Comparison of ENCODE assay signal across 12 mouse cellular contexts in genomic region chr7:24504868-24505267, GRCm38 (mm10). TPM values are rescaled to one million over a fixed set of nuclear protein-coding genes. Genes with fewer than 3 reads are reported as not detected.
DNase-seq lines count a peak whose midpoint lies in the region; ATAC-seq and TF ChIP-seq lines count a peak whose summit lies in the region.
"Had no signal": no experiment of that assay in that cellular context is flagged by ENCODE, and none has a peak within 500 bp of the region (broad histone marks: within the 10 kb centered on the region; RNA-seq: fewer than 3 reads in every experiment).

No protein-coding gene starts in this region.

- peaks cover 19% of the 10 kb centered on the region for H3K36me3 ChIP-seq in embryonic facial prominence, embryonic 10.5 days (replicated peaks)
- no peaks in the 10 kb centered on the region; the same call in 1 of the 2 replicates for H3K36me3 ChIP-seq in hindbrain, embryonic 11.5 days (ENCODE audit: control insufficient read depth, insufficient read depth, low read length)
- H3K36me3 ChIP-seq in midbrain, embryonic 13.5 days = peaks cover 37% of the 10 kb centered on the region
- H3K36me3 ChIP-seq: heart, embryonic 10.5 days; liver, embryonic 15.5 days had no signal

- H3K9ac ChIP-seq in hindbrain, embryonic 11.5 days (ENCODE audit: low read depth, low read length) = no peak overlapping the region
- H3K9ac ChIP-seq in midbrain, embryonic 13.5 days (replicated peaks) = 0 out of 2 replicates have a peak overlapping the region, but pooled peaks have one; percentile 12
- H3K9ac ChIP-seq: liver, embryonic 15.5 days had no signal

- intact Hi-C loops in left cerebral cortex, postnatal 36 days (cut with DNase I) = no loop called here
- intact Hi-C loops in left cerebral cortex, adult 2 months (cut with DNase I) = no loop called here
- intact Hi-C loops in left cerebral cortex, postnatal 10 days (cut with DNase I) = no loop called here

- H3K27me3 ChIP-seq in embryonic facial prominence, embryonic 10.5 days (replicated peaks; ENCODE audit: low read depth, poor library complexity, severe bottlenecking) = peaks cover 40% of the 10 kb centered on the region
- no peaks in the 10 kb centered on the region; the same call in 1 of the 2 replicates for H3K27me3 ChIP-seq in hindbrain, embryonic 11.5 days (ENCODE audit: control insufficient read depth, insufficient read depth, low read length)
- H3K27me3 ChIP-seq in midbrain, embryonic 13.5 days = no peaks in the 10 kb centered on the region

- H3K4me2 ChIP-seq in hindbrain, embryonic 11.5 days (replicated peaks; ENCODE audit: low read depth, low read length) = no peak overlapping the region
- H3K4me2 ChIP-seq in midbrain, embryonic 13.5 days (replicated peaks) = no peak overlapping the region

- peak overlapping the region; percentile 26; the same call in 1 of the 2 replicates for H3K4me3 ChIP-seq in embryonic facial prominence, embryonic 10.5 days
- H3K4me3 ChIP-seq in hindbrain, embryonic 11.5 days (ENCODE audit: low read depth, low read length) = no peak overlapping the region
- no peak overlapping the region for H3K4me3 ChIP-seq in midbrain, embryonic 13.5 days (replicated peaks)
- no peak overlapping the region for H3K4me3 ChIP-seq in left cerebral cortex, adult 2 months
- H3K4me3 ChIP-seq: heart, embryonic 10.5 days; liver, embryonic 15.5 days had no signal

- ATAC-seq in hindbrain, embryonic 11.5 days (ENCODE audit: low FRiP score) = no peak
- no peak for ATAC-seq in midbrain, embryonic 13.5 days
- ATAC-seq: intestine, embryonic 16.5 days had no signal

- DNase-seq in embryo, embryonic 10 days (ENCODE audit: low spot score) = peak; percentile 67
- DNase-seq in embryo, embryonic 9.5 days (ENCODE audit: extremely low spot score) = no peak
- no peak for DNase-seq in embryonic facial prominence, embryonic 10.5 days (ENCODE audit: low spot score)
- DNase-seq in hindbrain, embryonic 11.5 days (ENCODE audit: low spot score) = no peak
- no peak for DNase-seq in left cerebral cortex, postnatal 36 days (ENCODE audit: low spot score in 2 of 2)
- no peak for DNase-seq in left cerebral cortex, adult 2 months (ENCODE audit: extremely low spot score in 1 of 2, low spot score in 2 of 2)
- DNase-seq in left cerebral cortex, postnatal 10 days (ENCODE audit: extremely low spot score in 1 of 2, low spot score in 2 of 2) = no peak

- no peaks in the 10 kb centered on the region; the same call in 1 of the 2 replicates for H3K9me3 ChIP-seq in embryonic facial prominence, embryonic 10.5 days
- H3K9me3 ChIP-seq in hindbrain, embryonic 11.5 days (ENCODE audit: control insufficient read depth, low read length) = no peaks in the 10 kb centered on the region
- H3K9me3 ChIP-seq in midbrain, embryonic 13.5 days = no peaks in the 10 kb centered on the region
- H3K9me3 ChIP-seq: liver, embryonic 15.5 days had no signal

- no peak for TF ChIP-seq CTCF in left cerebral cortex, adult 2 months (IDR thresholded peaks at IDR 0.05)

- 7% methylated on average over 4 of the region's 4 CpGs for WGBS in embryonic facial prominence, embryonic 10.5 days
- WGBS in hindbrain, embryonic 11.5 days = 11% methylated on average over 4 of the region's 4 CpGs
- WGBS in midbrain, embryonic 13.5 days = 10% methylated on average over 4 of the region's 4 CpGs

- H3K4me1 ChIP-seq in embryonic facial prominence, embryonic 10.5 days = peaks cover 55% of the 10 kb centered on the region
- H3K4me1 ChIP-seq in hindbrain, embryonic 11.5 days (replicated peaks; ENCODE audit: control insufficient read depth, insufficient read depth, low read length) = peaks cover 4% of the 10 kb centered on the region
- peaks cover 51% of the 10 kb centered on the region for H3K4me1 ChIP-seq in midbrain, embryonic 13.5 days (replicated peaks)

- H3K27ac ChIP-seq in embryonic facial prominence, embryonic 10.5 days (replicated peaks) = no peak overlapping the region
- peak overlapping the region; percentile 37; the same call in 1 of the 2 replicates for H3K27ac ChIP-seq in hindbrain, embryonic 11.5 days (ENCODE audit: low read depth, low read length)
- H3K27ac ChIP-seq in midbrain, embryonic 13.5 days = peak overlapping the region; percentile 99
- H3K27ac ChIP-seq in left cerebral cortex, adult 2 months = no peak overlapping the region; the same call in 1 of the 2 replicates
- H3K27ac ChIP-seq: heart, embryonic 10.5 days; liver, embryonic 15.5 days had no signal

RNA-seq across cellular contexts. Expression of gene Zfp428, which starts 1.9 kb away (rescaled TPM):
- polyA plus RNA-seq in embryonic facial prominence, embryonic 10.5 days (2016; fragmentation: Nextera tagmentation; extraction: Ambion mirVana) = 100.0 and 110 TPM in 2 replicates
- 82.4 and 87.7 TPM in 2 replicates for polyA plus RNA-seq in hindbrain, embryonic 11.5 days (2014; fragmentation: Nextera tagmentation; extraction: Ambion mirVana)
- 234 and 261 TPM in 2 replicates for polyA plus RNA-seq in midbrain, embryonic 13.5 days (2015; fragmentation: Nextera tagmentation; extraction: Ambion mirVana)
- total RNA-seq in left cerebral cortex, postnatal 36 days (2021) = 10 to 100 TPM; 47.9 to 49.4 TPM
- total RNA-seq in left cerebral cortex, adult 2 months (2021) = 10 to 100 TPM; 45.9 to 46.0 TPM
- total RNA-seq in left cerebral cortex, postnatal 10 days (2021) = 10 to 100 TPM; 61.9 to 67.5 TPM

RNA-seq across cellular contexts. Expression of gene AC161166.1, which starts 7.4 kb away (rescaled TPM):
- 1.2 TPM in 2 replicates for polyA plus RNA-seq in embryonic facial prominence, embryonic 10.5 days (2016; fragmentation: Nextera tagmentation; extraction: Ambion mirVana)
- 0.59 and 0.90 TPM in 2 replicates for polyA plus RNA-seq in hindbrain, embryonic 11.5 days (2014; fragmentation: Nextera tagmentation; extraction: Ambion mirVana)
- 1.2 and 1.9 TPM in 2 replicates for polyA plus RNA-seq in midbrain, embryonic 13.5 days (2015; fragmentation: Nextera tagmentation; extraction: Ambion mirVana)
- not detected for total RNA-seq in left cerebral cortex, postnatal 36 days (2021)
- total RNA-seq in left cerebral cortex, adult 2 months (2021) = not detected
- not detected for total RNA-seq in left cerebral cortex, postnatal 10 days (2021)
- total RNA-seq: MEL had no signal
- polyA plus RNA-seq: liver, embryonic 15.5 days had no signal

RNA-seq across cellular contexts. Expression of gene Cadm4, which starts 23.0 kb away (rescaled TPM):
- polyA plus RNA-seq in embryonic facial prominence, embryonic 10.5 days (2016; fragmentation: Nextera tagmentation; extraction: Ambion mirVana) = 5.0 and 5.7 TPM in 2 replicates
- polyA plus RNA-seq in hindbrain, embryonic 11.5 days (2014; fragmentation: Nextera tagmentation; extraction: Ambion mirVana) = 8.8 and 12.6 TPM in 2 replicates
- polyA plus RNA-seq in midbrain, embryonic 13.5 days (2015; fragmentation: Nextera tagmentation; extraction: Ambion mirVana) = 52.4 and 67.8 TPM in 2 replicates
- total RNA-seq in left cerebral cortex, postnatal 36 days (2021) = 100 to 1,000 TPM; 235 to 307 TPM
- 100 to 1,000 TPM; 213 to 219 TPM for total RNA-seq in left cerebral cortex, adult 2 months (2021)
- total RNA-seq in left cerebral cortex, postnatal 10 days (2021) = 100 to 1,000 TPM; 305 to 320 TPM

RNA-seq across cellular contexts. Expression of gene Irgq, which starts 25.6 kb away (rescaled TPM):
- 8.2 and 8.9 TPM in 2 replicates for polyA plus RNA-seq in embryonic facial prominence, embryonic 10.5 days (2016; fragmentation: Nextera tagmentation; extraction: Ambion mirVana)
- 12.8 and 14.2 TPM in 2 replicates for polyA plus RNA-seq in hindbrain, embryonic 11.5 days (2014; fragmentation: Nextera tagmentation; extraction: Ambion mirVana)
- 20.3 and 25.3 TPM in 2 replicates for polyA plus RNA-seq in midbrain, embryonic 13.5 days (2015; fragmentation: Nextera tagmentation; extraction: Ambion mirVana)
- total RNA-seq in left cerebral cortex, postnatal 36 days (2021) = 10 to 100 TPM; 80.8 to 89.2 TPM
- 10 to 100 TPM; 81.6 to 84.3 TPM for total RNA-seq in left cerebral cortex, adult 2 months (2021)
- 100 to 1,000 TPM; 105 to 110 TPM for total RNA-seq in left cerebral cortex, postnatal 10 days (2021)

RNA-seq across cellular contexts. Expression of gene Pinlyp, which starts 41.0 kb away (rescaled TPM):
- not detected in 2 replicates for polyA plus RNA-seq in embryonic facial prominence, embryonic 10.5 days (2016; fragmentation: Nextera tagmentation; extraction: Ambion mirVana)
- 0.28 TPM in 1 of 2 replicates, not detected in the other for polyA plus RNA-seq in hindbrain, embryonic 11.5 days (2014; fragmentation: Nextera tagmentation; extraction: Ambion mirVana)
- not detected in 2 replicates for polyA plus RNA-seq in midbrain, embryonic 13.5 days (2015; fragmentation: Nextera tagmentation; extraction: Ambion mirVana)
- total RNA-seq in left cerebral cortex, postnatal 36 days (2021) = not detected
- not detected for total RNA-seq in left cerebral cortex, adult 2 months (2021)
- not detected for total RNA-seq in left cerebral cortex, postnatal 10 days (2021)
- total RNA-seq: MEL had no signal
- polyA plus RNA-seq: liver, embryonic 15.5 days had no signal

Comparison
In these comparisons a context has a peak if more than half of its experiments do, and no peak if none do; other contexts are left out.
1. H3K27ac ChIP-seq: peak in hindbrain, embryonic 11.5 days (single experiment) and midbrain, embryonic 13.5 days (single experiment); none in embryonic facial prominence, embryonic 10.5 days (single experiment) and left cerebral cortex, adult 2 months (single experiment).